1 mouse cellular context compared by ENCODE assay signal in genomic region chr2:167630421-167630820, GRCm38 (mm10).
TF ChIP-seq lines count a peak whose summit lies in the region.

No protein-coding gene starts in this region.

TF ChIP-seq in MEL, 35 proteins besides CTCF, POLR2A, EP300 and RAD21 (continued from another document):
- no peak; the same call in 1 of the 2 replicates for TF ChIP-seq MXI1 (IDR thresholded peaks at IDR 0.05; ENCODE audit: low read depth, low read length)
- no peak for TF ChIP-seq ZMIZ1 (IDR thresholded peaks at IDR 0.05; ENCODE audit: low read depth, low read length)
- TF ChIP-seq GATA1 (IDR thresholded peaks at IDR 0.05; ENCODE audit: low read depth, low read length): no peak
- TF ChIP-seq MAZ (IDR thresholded peaks at IDR 0.05; ENCODE audit: low read depth, low read length): no peak
- TF ChIP-seq HCFC1 (IDR thresholded peaks at IDR 0.05; ENCODE audit: low read depth, low read length): no peak
